Mouse (Mus musculus): Measurements from ENCODE around the gene Glyctk. TPM values are rescaled to one million over a fixed set of nuclear protein-coding genes. Genes with fewer than 3 reads are reported as not detected.
A peak's percentile ranks its signal among the peaks of the same experiment; 100 is the strongest.

The Glyctk gene
- polyA plus RNA-seq (2015; fragmentation: Nextera tagmentation; extraction: Ambion mirVana), result 0.44 and 0.85 TPM in 2 replicates

GRCm38 (mm10) chr9:106158037-106158491 lies at the start of gene Glyctk:
Gene Glyctk (minus strand): TSS chr9:106158138.

DNA sequence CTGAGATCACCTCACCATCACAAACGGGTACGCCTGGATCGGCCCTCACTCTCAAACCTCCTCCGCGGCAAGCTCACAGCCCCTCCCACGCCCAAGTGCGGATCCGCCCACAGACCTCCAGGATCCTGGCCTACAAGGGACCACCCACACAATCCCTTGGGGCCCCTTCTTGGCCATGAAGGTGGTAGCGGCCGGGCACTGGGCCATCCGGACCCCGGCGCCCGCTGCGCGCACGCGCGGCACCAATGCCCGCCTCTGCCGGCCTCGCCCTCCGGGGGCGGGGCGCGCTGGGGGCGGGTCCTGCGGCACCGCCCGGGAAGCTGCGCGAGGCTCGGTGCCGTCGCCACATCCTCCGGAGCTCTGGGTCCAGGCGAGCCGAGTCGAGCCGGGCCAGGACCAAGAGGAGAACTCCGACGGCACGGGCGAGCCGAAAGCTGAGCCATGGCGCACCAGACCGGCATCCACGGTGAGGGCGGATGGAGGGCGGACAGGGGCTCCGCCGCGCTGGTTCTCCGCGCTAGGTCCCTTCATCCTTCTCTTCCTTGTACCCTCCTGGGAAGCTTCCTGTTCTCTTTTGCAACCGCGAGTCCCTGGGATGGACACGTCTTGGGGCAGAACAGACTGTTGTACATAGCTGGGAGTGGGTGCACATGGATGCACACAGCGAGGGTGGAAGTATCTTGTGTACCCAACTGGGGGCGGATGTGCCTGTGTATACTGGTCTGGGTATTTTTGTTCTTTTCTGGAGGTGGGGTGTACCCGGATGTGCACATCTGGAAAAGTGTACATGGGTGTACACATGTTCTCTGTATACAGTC lies 45.1 kb upstream of the Glyctk start, which contains the start of gene Twf2:
Gene Twf2 (plus strand): TSS at position 290 of the 818 bp plus-strand sequence.

GRCm38 (mm10) chr9:106199535-106200272 lies 41.8 kb upstream of the Glyctk start, which contains the start of gene Ppm1m:
Gene Ppm1m (minus strand): TSS chr9:106199746.

DNA sequence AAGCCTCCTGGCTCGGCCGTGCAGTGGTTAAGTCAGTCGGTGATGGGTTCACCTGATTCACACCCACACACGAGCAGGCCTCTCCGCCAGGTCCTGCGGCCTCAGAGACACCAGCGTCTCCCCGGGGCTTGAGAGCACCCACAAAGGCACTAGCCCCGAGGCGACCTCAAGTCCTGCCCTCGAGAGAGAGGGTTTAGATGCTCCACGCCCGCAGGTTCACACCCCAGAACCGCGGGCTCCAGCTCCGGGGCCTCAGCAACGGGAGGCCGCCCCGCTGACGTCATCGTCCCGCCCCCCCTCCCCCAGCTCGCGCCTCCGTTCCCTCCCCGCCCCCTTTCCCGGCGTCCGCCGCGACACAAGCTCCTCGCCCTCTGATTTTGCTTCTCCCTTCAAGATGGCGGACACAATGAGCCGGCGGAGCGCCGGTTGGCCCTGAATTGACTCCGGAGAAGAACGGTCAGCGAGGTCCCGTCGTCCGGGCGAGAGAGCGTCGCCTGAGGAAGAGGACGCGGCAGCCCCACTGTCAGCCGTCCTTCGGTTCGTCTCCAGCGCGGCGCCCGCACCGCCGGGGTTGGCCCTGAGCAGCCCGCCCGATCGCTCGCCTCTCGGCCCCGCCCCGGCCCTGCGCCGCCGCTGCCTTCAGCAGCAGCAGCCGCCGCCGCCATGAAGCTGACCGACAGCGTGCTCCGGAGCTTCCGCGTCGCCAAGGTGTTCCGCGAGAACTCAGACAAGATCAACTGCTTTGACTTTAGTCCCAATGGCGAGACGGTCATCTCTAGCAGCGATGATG lies 12.8 kb upstream of the Glyctk start, which contains the start of gene Wdr82:
Gene Wdr82 (plus strand): TSS at position 373 of the 790 bp plus-strand sequence.

MicroRNAs encoded within 50 kb of the gene (microRNA counts, 519-probe panel; counts per million panel counts)
- microRNA mmu-let-7g, result 5,628 counts per million, percentile 97 among the panel's probes with 10 or more counts

Small RNA genes within 50 kb of the gene (microRNA-seq; reads per million reads assigned to microRNA genes)
- gene Mir135a-1, result not detected
- gene Mirlet7g, result 67,785 reads per million, percentile 99 among the genes with 10 or more reads in this experiment

Other genes starting within 250 kb of the Glyctk start
- 0.23 and 0.29 TPM in 2 replicates for gene Col6a5, start 197.5 kb downstream of the Glyctk start, polyA plus RNA-seq (2015; fragmentation: Nextera tagmentation; extraction: Ambion mirVana)
- gene Col6a4, start 61.4 kb downstream of the Glyctk start, polyA plus RNA-seq (2015; fragmentation: Nextera tagmentation; extraction: Ambion mirVana), result 0.36 and 0.76 TPM in 2 replicates
- gene Wdr82, start 12.8 kb upstream of the Glyctk start, polyA plus RNA-seq (2015; fragmentation: Nextera tagmentation; extraction: Ambion mirVana), result 10.7 and 11.5 TPM in 2 replicates
- 26.4 and 28.0 TPM in 2 replicates for gene Ppm1m, start 41.6 kb upstream of the Glyctk start, polyA plus RNA-seq (2015; fragmentation: Nextera tagmentation; extraction: Ambion mirVana)
- gene Twf2, start 45.0 kb upstream of the Glyctk start, polyA plus RNA-seq (2015; fragmentation: Nextera tagmentation; extraction: Ambion mirVana), result 25.3 and 29.8 TPM in 2 replicates
- 0.08 and 0.11 TPM in 2 replicates for gene Tlr9, start 64.5 kb upstream of the Glyctk start, polyA plus RNA-seq (2015; fragmentation: Nextera tagmentation; extraction: Ambion mirVana)
- gene Alas1, start 90.5 kb upstream of the Glyctk start, polyA plus RNA-seq (2015; fragmentation: Nextera tagmentation; extraction: Ambion mirVana), result 94.5 and 99.0 TPM in 2 replicates
- gene Poc1a, start 122.9 kb upstream of the Glyctk start, polyA plus RNA-seq (2015; fragmentation: Nextera tagmentation; extraction: Ambion mirVana), result 7.2 and 7.5 TPM in 2 replicates
- 9.4 and 9.9 TPM in 2 replicates for gene Dusp7, start 210.5 kb upstream of the Glyctk start, polyA plus RNA-seq (2015; fragmentation: Nextera tagmentation; extraction: Ambion mirVana)